Mouse (Mus musculus) cerebellum, postnatal 36 days (tissue): ENCODE results near the gene Atp11a.

Source experiments
- DNase-seq, 2 experiments: peaks; one replicate each; pipeline ENCODE4 v3.0.0; 2021 to 2022; ENCODE audit warnings: mixed read lengths in 2 of 2

The Atp11a gene

DNA sequence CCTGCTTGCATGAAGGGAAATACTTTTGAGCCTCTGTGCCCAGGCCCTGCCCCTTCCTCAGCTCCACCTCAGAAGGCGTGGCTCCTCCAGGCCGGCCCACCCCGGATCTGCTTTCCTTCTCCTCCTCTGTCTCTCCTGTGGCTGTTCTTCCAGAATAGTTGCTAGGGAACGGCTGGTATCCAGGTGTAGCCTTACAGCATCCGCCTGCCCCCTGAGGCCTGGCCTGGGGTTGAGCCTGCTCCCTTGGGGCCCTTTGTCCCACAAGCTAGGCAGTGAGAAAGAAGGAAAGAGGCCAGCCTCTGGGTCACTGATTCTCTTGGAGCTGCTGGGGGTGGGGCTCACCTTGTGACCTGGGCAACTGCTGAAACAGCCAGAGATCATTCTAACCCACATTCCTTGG is 155.2 kb downstream of the Atp11a start:
- DNase-seq: no peak

DNA sequence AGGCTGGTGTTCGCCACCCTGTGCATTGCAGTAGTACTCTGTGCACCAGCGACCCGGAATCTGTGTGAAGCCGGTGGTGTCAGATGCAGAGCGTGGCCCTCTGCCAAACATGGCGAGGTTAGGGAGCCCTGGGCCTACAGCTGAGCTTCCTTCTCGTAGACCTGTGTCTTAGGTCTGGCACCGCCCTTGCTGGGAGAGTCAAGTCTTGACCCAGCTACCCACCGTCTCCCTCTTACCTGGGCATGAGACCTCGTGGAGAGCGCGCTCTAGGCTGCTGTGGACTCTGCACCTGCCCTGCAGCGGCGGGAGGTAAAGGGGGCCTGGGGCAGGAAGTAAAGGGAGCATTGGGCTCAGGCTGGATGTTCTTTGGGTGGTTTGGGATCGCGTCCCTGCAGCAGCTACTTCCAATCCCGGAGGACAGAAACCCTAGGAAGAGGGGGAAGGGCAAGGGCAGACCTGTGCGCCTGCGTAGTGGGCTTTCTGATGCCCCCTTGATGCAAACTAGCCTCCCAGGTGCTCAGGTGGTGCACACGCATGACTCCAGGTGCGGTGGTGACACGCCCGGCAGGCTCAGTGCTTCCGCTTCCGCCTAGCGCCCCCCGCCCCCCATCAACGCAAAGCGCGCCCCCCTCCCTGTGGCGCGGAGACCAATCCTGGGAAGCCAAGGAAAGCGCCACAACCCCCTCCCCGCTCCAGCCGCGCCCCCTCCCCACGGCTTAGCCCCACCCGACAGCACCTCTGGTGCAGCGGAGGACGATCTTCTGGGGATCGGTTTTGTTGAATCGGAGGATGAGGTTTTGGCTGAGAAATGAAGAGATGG is 158.6 kb downstream of the Atp11a start:
- DNase-seq: peak; percentile 69 to 70

DNA sequence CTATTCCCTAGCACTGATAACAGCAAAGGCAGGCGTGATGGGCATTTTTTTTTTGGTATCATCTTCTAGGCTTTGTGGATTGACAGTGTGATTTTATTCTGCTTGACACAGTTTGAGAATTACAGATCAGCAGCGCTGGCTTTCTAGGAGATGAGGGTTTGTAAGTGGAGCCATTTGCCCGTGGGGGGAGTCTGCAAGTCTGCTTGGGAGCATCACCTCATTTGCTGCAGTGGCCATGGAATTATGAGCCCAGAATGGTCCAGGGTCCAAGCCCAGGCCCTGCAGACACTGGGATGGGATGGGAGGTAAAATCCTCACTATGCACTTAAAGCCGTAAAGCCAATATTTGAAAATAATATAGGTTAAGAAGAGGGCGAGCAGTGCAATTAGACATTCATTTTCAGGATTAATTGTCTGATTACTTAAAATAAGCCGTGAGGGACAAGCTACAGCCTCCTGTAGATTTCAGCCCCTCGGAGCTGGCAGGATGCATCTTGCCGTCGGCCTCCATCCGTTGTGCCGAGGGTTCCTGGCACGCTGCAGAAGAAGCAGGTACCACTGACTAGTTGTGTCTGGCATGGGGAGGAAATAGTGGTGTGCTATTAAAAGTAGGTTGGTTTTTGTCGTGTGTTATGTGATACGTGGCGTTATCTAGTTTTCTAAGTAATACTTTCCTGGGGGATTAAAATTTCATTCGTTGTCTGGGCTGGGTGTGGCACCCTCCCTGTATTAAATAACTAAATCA is 159.5 kb downstream of the Atp11a start:
- peak; percentile 56 for DNase-seq

DNA sequence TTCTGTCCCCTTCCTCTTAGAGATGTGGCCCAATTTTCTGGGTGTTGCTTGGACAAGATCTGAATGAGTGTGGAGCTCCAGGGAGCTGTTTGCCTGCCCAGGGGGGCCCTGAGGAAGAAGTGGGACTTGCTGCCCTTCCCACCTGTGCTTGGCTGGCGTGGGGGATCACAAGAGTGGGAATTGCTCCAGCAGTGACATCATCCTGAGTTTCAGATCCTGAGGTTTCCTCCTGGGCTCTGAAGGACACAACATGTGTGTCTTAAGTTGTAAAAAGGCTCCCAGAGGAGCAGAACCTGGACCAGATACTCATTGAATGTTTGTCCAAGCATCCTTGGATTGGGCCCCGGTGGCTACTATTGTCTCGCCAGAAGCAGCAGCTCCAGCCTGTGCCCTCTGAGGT is 160.2 kb downstream of the Atp11a start:
- DNase-seq: peak; percentile 47 to 66

DNA sequence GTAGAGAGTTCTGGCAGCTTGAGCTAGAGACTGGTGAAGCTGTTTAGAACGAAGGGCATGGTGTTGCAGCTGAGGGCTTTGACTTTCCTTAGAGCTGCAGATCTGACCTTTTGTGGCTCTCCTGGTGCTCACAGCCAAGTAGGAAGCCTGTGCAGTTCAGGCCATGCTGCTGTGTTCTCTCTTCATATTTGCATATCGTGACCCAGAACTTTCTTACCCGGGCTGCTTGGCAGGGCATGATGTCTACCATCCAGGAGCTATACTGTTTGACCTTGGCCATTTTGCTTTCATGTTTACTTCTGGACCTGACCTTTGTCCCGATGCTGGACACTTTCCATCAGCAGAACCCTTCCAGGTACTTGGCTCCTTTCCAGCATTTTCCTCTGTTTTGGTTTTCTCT is 161.0 kb downstream of the Atp11a start:
- no peak for DNase-seq
